Mouse (Mus musculus): Measurements from ENCODE around the gene Usp34. TPM values are rescaled to one million over a fixed set of nuclear protein-coding genes. Genes with fewer than 3 reads are reported as not detected.

Gene Usp34
- polyA plus RNA-seq, 1 experiment: 110 TPM

DNA sequence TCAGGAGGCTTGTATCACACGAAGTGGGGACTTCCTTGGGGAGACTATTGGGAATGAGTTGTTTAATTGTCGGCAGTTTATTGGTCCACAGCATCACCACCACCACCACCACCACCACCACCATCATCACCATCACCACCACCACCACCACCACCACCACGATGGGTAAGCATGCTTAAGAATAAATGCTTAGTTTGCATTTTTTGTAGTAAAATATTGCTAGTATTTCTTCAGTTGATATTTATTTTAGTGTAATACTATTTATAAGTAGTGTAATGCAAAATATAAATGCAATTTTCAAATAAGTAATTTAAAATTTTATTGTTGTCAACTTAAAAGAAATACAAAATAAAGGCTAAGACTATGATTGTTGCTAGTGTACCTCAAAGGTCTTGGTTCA, 57.7 kb downstream of the Usp34 start:
- H3K9ac ChIP-seq (ENCODE audit: low read depth, poor library complexity, severe bottlenecking): no peak overlapping the region
- H3K4me1 ChIP-seq (ENCODE audit: control insufficient read depth, insufficient read depth, low read length): no peaks in the 10 kb centered on the region
- no peaks in the 10 kb centered on the region for H3K27me3 ChIP-seq (ENCODE audit: control insufficient read depth, insufficient read depth, low read length, poor library complexity, severe bottlenecking)
- no peak overlapping the region for H3K27ac ChIP-seq (ENCODE audit: insufficient read depth, low read length)
- H3K36me3 ChIP-seq (ENCODE audit: control insufficient read depth, insufficient read depth, low read length, poor library complexity, severe bottlenecking): peaks cover 26% of the 10 kb centered on the region
- no peaks in the 10 kb centered on the region for H3K9me3 ChIP-seq (replicated peaks; ENCODE audit: control insufficient read depth, insufficient read depth, low read length, poor library complexity, severe bottlenecking)
- TF ChIP-seq POLR2A (IDR thresholded peaks at IDR 0.05; ENCODE audit: insufficient read depth, low read length) (no peak), EP300 (IDR thresholded peaks at IDR 0.05; ENCODE audit: insufficient read depth, low read depth, low read length) (no peak), CTCF (IDR thresholded peaks at IDR 0.05; ENCODE audit: low read depth, low read length) (no peak)
- no peak overlapping the region for H3K4me3 ChIP-seq (ENCODE audit: low read depth, low read length)

DNA sequence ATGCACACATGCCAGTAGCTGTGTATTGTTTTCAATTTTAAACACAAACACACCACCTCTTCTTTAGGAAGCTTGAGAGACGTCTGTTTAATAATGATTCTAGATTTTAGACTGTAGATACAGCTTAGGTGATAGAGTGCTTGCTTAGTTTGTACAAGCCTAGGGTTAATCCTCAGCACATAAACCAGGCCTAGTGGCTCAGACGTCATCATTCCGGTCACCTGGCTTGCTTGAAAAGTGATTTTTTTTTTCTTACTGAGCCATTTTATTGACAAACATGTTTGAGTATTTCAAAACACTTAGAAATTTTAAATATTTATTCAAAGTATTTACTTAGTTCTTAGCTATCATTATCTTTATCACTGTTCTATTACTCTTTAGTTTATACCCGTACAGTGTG, 65.3 kb downstream of the Usp34 start:
- Histone ChIP-seq H3K36me3 (ENCODE audit: control insufficient read depth, insufficient read depth, low read length, poor library complexity, severe bottlenecking) (peaks cover 9% of the 10 kb centered on the region), H3K27me3 (ENCODE audit: control insufficient read depth, insufficient read depth, low read length, poor library complexity, severe bottlenecking) (no peaks in the 10 kb centered on the region), H3K9me3 (replicated peaks; ENCODE audit: control insufficient read depth, insufficient read depth, low read length, poor library complexity, severe bottlenecking) (no peaks in the 10 kb centered on the region), H3K9ac (ENCODE audit: low read depth, poor library complexity, severe bottlenecking) (no peak overlapping the region), H3K27ac (ENCODE audit: insufficient read depth, low read length) (no peak overlapping the region), H3K4me3 (ENCODE audit: low read depth, low read length) (no peak overlapping the region), H3K4me1 (ENCODE audit: control insufficient read depth, insufficient read depth, low read length) (no peaks in the 10 kb centered on the region)
- TF ChIP-seq POLR2A (IDR thresholded peaks at IDR 0.05; ENCODE audit: insufficient read depth, low read length) (no peak), EP300 (IDR thresholded peaks at IDR 0.05; ENCODE audit: insufficient read depth, low read depth, low read length) (no peak), CTCF (IDR thresholded peaks at IDR 0.05; ENCODE audit: low read depth, low read length) (no peak)

GRCm38 (mm10) chr11:23372490-23372889, 65.8 kb downstream of the Usp34 start:
- Histone ChIP-seq H3K36me3 (ENCODE audit: control insufficient read depth, insufficient read depth, low read length, poor library complexity, severe bottlenecking) (peaks cover 12% of the 10 kb centered on the region), H3K4me1 (ENCODE audit: control insufficient read depth, insufficient read depth, low read length) (no peaks in the 10 kb centered on the region), H3K27me3 (ENCODE audit: control insufficient read depth, insufficient read depth, low read length, poor library complexity, severe bottlenecking) (no peaks in the 10 kb centered on the region), H3K9ac (ENCODE audit: low read depth, poor library complexity, severe bottlenecking) (no peak overlapping the region), H3K27ac (ENCODE audit: insufficient read depth, low read length) (no peak overlapping the region), H3K4me3 (ENCODE audit: low read depth, low read length) (no peak overlapping the region), H3K9me3 (replicated peaks; ENCODE audit: control insufficient read depth, insufficient read depth, low read length, poor library complexity, severe bottlenecking) (no peaks in the 10 kb centered on the region)
- TF ChIP-seq POLR2A (IDR thresholded peaks at IDR 0.05; ENCODE audit: insufficient read depth, low read length): no peak
- TF ChIP-seq EP300 (IDR thresholded peaks at IDR 0.05; ENCODE audit: insufficient read depth, low read depth, low read length): no peak
- TF ChIP-seq CTCF (IDR thresholded peaks at IDR 0.05; ENCODE audit: low read depth, low read length): no peak

GRCm38 (mm10) chr11:23380055-23380454, 73.4 kb downstream of the Usp34 start:
- no peaks in the 10 kb centered on the region for H3K27me3 ChIP-seq (ENCODE audit: control insufficient read depth, insufficient read depth, low read length, poor library complexity, severe bottlenecking)
- no peak overlapping the region for H3K9ac ChIP-seq (ENCODE audit: low read depth, poor library complexity, severe bottlenecking)
- TF ChIP-seq EP300 (IDR thresholded peaks at IDR 0.05; ENCODE audit: insufficient read depth, low read depth, low read length) (no peak), CTCF (IDR thresholded peaks at IDR 0.05; ENCODE audit: low read depth, low read length) (no peak), POLR2A (IDR thresholded peaks at IDR 0.05; ENCODE audit: insufficient read depth, low read length) (no peak)
- H3K9me3 ChIP-seq (replicated peaks; ENCODE audit: control insufficient read depth, insufficient read depth, low read length, poor library complexity, severe bottlenecking): no peaks in the 10 kb centered on the region
- H3K4me1 ChIP-seq (ENCODE audit: control insufficient read depth, insufficient read depth, low read length): no peaks in the 10 kb centered on the region
- H3K27ac ChIP-seq (ENCODE audit: insufficient read depth, low read length): no peak overlapping the region
- H3K36me3 ChIP-seq (ENCODE audit: control insufficient read depth, insufficient read depth, low read length, poor library complexity, severe bottlenecking): peaks cover 21% of the 10 kb centered on the region
- H3K4me3 ChIP-seq (ENCODE audit: low read depth, low read length): no peak overlapping the region

DNA sequence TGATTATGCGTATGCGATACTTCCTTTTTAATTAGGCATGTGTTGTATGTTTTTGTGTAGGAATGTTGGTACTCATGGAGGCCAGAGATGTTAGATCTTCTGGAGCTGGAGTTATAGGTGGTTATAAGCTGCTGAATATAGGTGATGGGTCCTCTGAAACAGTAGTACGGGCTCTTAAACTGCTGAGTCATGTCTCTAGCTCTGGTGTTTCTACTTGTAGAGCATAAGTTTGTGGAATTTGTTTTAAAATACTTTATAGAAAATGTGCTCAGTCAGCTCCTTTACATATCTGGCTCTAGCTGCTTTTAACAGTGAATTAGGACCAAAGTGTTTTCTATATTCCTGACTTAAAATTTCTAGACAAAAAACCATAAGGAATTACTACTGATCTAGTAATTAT, 73.9 kb downstream of the Usp34 start:
- Histone ChIP-seq H3K4me1 (ENCODE audit: control insufficient read depth, insufficient read depth, low read length) (no peaks in the 10 kb centered on the region), H3K27me3 (ENCODE audit: control insufficient read depth, insufficient read depth, low read length, poor library complexity, severe bottlenecking) (no peaks in the 10 kb centered on the region), H3K4me3 (ENCODE audit: low read depth, low read length) (no peak overlapping the region), H3K36me3 (ENCODE audit: control insufficient read depth, insufficient read depth, low read length, poor library complexity, severe bottlenecking) (peaks cover 19% of the 10 kb centered on the region), H3K27ac (ENCODE audit: insufficient read depth, low read length) (no peak overlapping the region), H3K9ac (ENCODE audit: low read depth, poor library complexity, severe bottlenecking) (no peak overlapping the region), H3K9me3 (replicated peaks; ENCODE audit: control insufficient read depth, insufficient read depth, low read length, poor library complexity, severe bottlenecking) (no peaks in the 10 kb centered on the region)
- no peak for TF ChIP-seq CTCF (IDR thresholded peaks at IDR 0.05; ENCODE audit: low read depth, low read length)
- no peak for TF ChIP-seq POLR2A (IDR thresholded peaks at IDR 0.05; ENCODE audit: insufficient read depth, low read length)

DNA sequence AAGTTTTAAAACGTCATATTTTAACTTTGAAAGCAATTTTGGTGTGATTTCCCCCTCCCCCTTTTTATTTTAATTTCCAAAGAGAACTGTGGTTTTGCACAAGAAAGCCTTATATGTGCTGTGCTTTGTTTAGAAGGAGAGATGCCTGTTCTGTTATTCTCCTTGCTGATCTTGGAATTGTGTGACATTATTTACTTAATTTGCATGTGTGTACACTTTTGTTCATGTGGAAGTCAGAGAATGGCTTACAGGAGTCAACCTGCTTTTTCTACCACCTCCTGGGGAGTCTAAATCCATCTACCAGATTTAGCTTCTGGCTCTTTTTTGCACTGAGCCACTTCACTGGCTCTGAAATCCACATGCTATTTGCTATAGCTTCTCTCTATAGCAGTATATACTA, 76.1 kb downstream of the Usp34 start:
- Histone ChIP-seq H3K4me3 (ENCODE audit: low read depth, low read length) (no peak overlapping the region), H3K4me1 (ENCODE audit: control insufficient read depth, insufficient read depth, low read length) (no peaks in the 10 kb centered on the region), H3K27me3 (ENCODE audit: control insufficient read depth, insufficient read depth, low read length, poor library complexity, severe bottlenecking) (no peaks in the 10 kb centered on the region), H3K9me3 (replicated peaks; ENCODE audit: control insufficient read depth, insufficient read depth, low read length, poor library complexity, severe bottlenecking) (no peaks in the 10 kb centered on the region), H3K9ac (ENCODE audit: low read depth, poor library complexity, severe bottlenecking) (no peak overlapping the region), H3K36me3 (ENCODE audit: control insufficient read depth, insufficient read depth, low read length, poor library complexity, severe bottlenecking) (peaks cover 14% of the 10 kb centered on the region), H3K27ac (ENCODE audit: insufficient read depth, low read length) (no peak overlapping the region)
- TF ChIP-seq CTCF (IDR thresholded peaks at IDR 0.05; ENCODE audit: low read depth, low read length): no peak
- no peak for TF ChIP-seq EP300 (IDR thresholded peaks at IDR 0.05; ENCODE audit: insufficient read depth, low read depth, low read length)
- TF ChIP-seq POLR2A (IDR thresholded peaks at IDR 0.05; ENCODE audit: insufficient read depth, low read length): no peak

Data from ES-Bruce4 (cell line).